8 mouse cellular contexts compared by ENCODE assay signal in the genomic region with DNA sequence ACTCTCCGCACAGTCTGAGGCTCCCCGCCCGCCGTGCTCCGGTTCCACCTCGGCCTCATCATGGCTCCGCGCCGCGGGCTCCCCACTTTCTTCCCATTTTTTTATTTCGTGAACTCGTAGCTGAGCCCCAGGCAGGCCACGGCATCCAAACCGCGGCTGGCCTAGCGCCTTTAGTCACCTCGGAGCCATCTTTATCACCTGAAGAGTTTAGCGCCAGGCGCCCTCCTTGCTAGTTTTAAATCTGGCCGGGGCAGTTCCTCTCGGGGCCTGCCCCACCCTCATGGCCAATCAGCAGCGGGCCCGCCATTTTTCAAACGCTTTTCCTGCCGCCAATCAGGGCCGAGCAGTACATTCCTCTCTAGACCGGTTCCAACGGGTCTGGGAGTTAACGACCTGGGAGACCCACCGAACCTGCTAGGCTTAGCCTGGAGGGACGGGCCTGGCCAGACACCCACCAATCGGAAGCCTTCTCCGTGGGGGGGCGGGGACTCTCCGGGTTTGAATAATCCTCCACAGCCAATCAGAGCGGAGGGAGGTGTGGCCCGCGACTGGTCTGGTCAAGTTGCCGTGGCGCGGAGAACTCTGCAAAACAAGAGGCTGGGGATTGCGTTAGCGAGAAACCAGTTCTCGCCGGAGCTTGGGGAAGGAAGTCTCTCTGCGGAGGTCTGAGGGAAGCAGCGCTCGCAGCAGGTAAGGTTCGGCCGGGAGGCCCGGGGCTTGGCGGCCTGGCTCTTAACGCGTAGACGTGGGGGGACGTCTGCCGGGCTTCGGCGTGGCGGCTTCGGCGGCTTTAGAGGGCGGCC. TPM values are rescaled to one million over a fixed set of nuclear protein-coding genes. Genes with fewer than 3 reads are reported as not detected.
DNase-seq lines count a peak whose midpoint lies in the region; ATAC-seq lines count a peak whose summit lies in the region.

A gene (plus strand): TSS at position 592 of the 803 bp plus-strand sequence.

- WGBS in hindbrain, embryonic 16.5 days = under 1% methylated on average over 63 of the region's 63 CpGs
- WGBS in macrophage (ENCODE audit: missing documents) = under 1% methylated on average over 61 of the region's 63 CpGs

- peaks cover 2% of the 10 kb centered on the region; the same call in 1 of the 2 replicates for H3K4me1 ChIP-seq in hindbrain, embryonic 16.5 days (ENCODE audit: control insufficient read depth, insufficient read depth, low read depth, low read length)

- H3K4me2 ChIP-seq in hindbrain, embryonic 16.5 days (ENCODE audit: low read length) = peak within 1 kb of the TSS; percentile 99

- no peaks in the 10 kb centered on the region for H3K9me3 ChIP-seq in hindbrain, embryonic 16.5 days (ENCODE audit: control insufficient read depth, low read length)

- peak; percentile 100 for ATAC-seq in hindbrain, embryonic 16.5 days

- peak; percentile 100 for DNase-seq in WW6 (ENCODE audit: low read depth, low spot score)
- peak; percentile 100 for DNase-seq in cerebellum, postnatal 4 days (ENCODE audit: low spot score in 2 of 2)
- peak; percentile 100 for DNase-seq in gastrocnemius, adult 18-20 months (ENCODE audit: low spot score)
- DNase-seq in left cerebral cortex, adult 18-20 months (ENCODE audit: low spot score in 2 of 2) = peak; percentile 99
- peak; percentile 100 for DNase-seq in right cerebral cortex, adult 18-20 months
- DNase-seq in urinary bladder, postnatal 10 days (ENCODE audit: low spot score) = peak; percentile 99

- H3K9ac ChIP-seq in hindbrain, embryonic 16.5 days (ENCODE audit: low read depth, low read length) = peak within 1 kb of the TSS; percentile 78

- peak within 1 kb of the TSS; percentile 82 for H3K4me3 ChIP-seq in hindbrain, embryonic 16.5 days (ENCODE audit: low read length)
- H3K4me3 ChIP-seq in macrophage (ENCODE audit: inconsistent target) = peak within 1 kb of the TSS; percentile 59

- H3K79me2 ChIP-seq in macrophage (ENCODE audit: inconsistent target) = peaks cover 29% of the 10 kb centered on the region

- peak within 1 kb of the TSS; percentile 98 for H3K27ac ChIP-seq in hindbrain, embryonic 16.5 days (ENCODE audit: low read depth, low read length)
- peak within 1 kb of the TSS; percentile 75 for H3K27ac ChIP-seq in macrophage

- no peaks in the 10 kb centered on the region for H3K36me3 ChIP-seq in hindbrain, embryonic 16.5 days (ENCODE audit: control insufficient read depth, insufficient read depth, low read length)
- no peaks in the 10 kb centered on the region for H3K36me3 ChIP-seq in macrophage (ENCODE audit: inconsistent target)

- H3K27me3 ChIP-seq in hindbrain, embryonic 16.5 days (replicated peaks; ENCODE audit: control insufficient read depth, insufficient read depth, low read length) = no peaks in the 10 kb centered on the region

RNA-seq across cellular contexts. Expression of the gene that starts here (rescaled TPM):
- 1 to 10 TPM; 2.8 to 5.0 TPM for total RNA-seq in gastrocnemius, adult 18-20 months (2021)
- 65.0 and 67.4 TPM in 2 replicates for polyA plus RNA-seq in hindbrain, embryonic 16.5 days (2015; fragmentation: Nextera tagmentation; extraction: Ambion mirVana)
- 1 to 10 TPM; 2.8 to 5.2 TPM for total RNA-seq in left cerebral cortex, adult 18-20 months (2021)
- total RNA-seq in macrophage (2018; cell fraction: chromatin; rRNA removed) = 10 to 100 TPM; 15.8 to 89.1 (median 38.2) TPM
- 10 to 100 TPM; 14.3 to 42.3 (median 20.8) TPM for total RNA-seq in macrophage (2018; cell fraction: cytosol; rRNA removed)
- 10 to 100 TPM; 17.9 to 80.8 (median 41.3) TPM for total RNA-seq in macrophage (2018; cell fraction: nucleus; rRNA removed)
- polyA plus RNA-seq in macrophage (2018) = 14.7 to 36.9 TPM (median 28.3 TPM) in 3 replicates

Comparison
In these comparisons a context has a peak if more than half of its experiments do, and no peak if none do; other contexts are left out.
1. Peak in every context shown above with its lines: DNase-seq, ATAC-seq, H3K4me3 ChIP-seq and H3K27ac ChIP-seq.